Mouse (Mus musculus) lung, adult 2 months (tissue): ENCODE results near the gene Dap.

Experiments used
- CTCF ChIP-seq: fragments of 200-500 bp; IDR thresholded peaks from 2 replicates; pipeline ENCODE4 v1.5.1; 2011; ENCODE audit warnings: mild to moderate bottlenecking, low read length, control low read depth; ENCODE audit not compliant: insufficient read depth
- POLR2A ChIP-seq: fragments of 200-500 bp; IDR thresholded peaks from 2 replicates; pipeline ENCODE4 v1.6.1; 2011; ENCODE audit warnings: low read depth, mild to moderate bottlenecking, control low read depth, low read length, borderline replicate concordance; ENCODE audit errors: extremely low read depth

GRCm38 (mm10) chr15:31238611-31239010, 14.5 kb downstream of the Dap start:
- TF ChIP-seq CTCF (no peak), POLR2A (no peak)
